Mouse (Mus musculus) forelimb bud, embryonic 11.5 days (tissue): ENCODE data around the gene Sap30bp.
A peak's percentile ranks its signal among the peaks of the same experiment; 100 is the strongest.

Experiments used
- DNase-seq: peaks from one replicate; pipeline ENCODE4 v3.0.0-alpha.2; 2012; ENCODE audit warnings: low read depth, low spot score

Gene Sap30bp

DNA sequence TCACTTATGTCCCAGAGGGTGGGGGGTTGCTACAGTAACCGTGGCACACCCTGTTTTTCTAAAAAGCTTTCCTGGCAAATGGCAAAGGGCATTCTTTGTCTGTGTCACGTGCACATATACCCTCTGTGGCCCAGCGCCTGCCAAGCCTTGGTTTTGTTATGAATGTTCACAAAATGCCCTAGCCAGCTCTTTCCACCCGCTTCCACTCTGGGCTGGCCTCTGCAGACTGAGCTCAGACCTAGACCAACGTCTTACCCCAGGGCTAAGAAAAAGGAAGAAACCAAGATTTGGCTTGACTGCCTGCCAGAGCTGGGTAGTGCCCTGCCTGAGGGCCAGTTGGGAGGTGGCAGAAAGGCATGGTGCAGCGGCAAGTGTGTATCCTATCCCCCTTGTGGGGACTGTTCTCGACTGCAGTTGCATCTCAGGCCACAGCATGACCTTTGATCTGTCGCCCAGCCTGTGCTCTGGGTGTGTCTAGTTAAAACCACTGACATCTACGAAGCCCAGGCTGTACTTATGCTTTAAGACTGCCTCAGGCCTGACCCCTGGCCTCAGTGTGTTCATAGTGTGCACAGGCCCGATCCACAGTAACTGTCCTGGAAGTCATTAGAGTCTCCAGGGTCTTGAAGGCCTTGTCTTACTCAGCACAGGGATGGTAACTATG is 22.2 kb downstream of the Sap30bp start:
- no peak for DNase-seq

DNA sequence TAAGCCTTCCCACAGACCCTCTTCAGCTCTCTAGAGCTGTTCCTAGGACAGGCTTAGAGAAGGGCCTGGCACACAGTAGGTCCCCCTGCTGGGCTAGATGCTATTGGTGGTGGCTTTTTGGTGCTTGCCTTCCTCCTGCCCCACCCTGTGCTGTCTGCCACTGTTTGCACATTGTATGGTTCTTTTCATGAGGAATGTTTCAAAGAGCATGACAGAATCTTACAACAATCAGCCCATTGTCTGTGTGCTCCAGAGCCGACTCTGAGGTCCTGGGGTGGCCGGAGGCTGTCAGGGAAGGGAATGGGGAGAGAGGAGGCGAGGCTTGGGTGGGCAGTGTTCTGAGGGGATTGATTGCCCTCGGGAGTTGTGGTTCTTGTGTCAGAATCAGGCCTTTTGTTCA is 23.4 kb downstream of the Sap30bp start:
- DNase-seq: peak; percentile 29

DNA sequence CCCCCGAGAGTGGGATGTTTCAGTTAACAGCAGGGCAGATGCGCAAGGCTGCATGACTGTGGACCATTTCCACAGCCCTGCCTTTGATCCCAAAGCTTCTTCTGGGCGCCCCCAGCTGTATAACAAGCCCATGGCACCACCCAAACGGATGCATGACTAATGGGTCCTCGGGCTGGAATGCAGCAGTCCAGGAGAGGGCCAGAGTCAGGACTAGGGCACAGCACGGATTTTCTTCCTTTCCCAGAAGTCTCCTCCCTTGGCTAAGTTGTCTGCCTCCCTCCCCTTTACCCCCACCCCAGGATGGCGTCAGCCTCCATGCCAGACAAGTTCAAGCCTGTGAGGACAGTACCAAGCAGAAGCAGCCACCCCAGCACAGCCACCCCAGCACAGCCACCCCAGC is 24.9 kb downstream of the Sap30bp start:
- DNase-seq: no peak

DNA sequence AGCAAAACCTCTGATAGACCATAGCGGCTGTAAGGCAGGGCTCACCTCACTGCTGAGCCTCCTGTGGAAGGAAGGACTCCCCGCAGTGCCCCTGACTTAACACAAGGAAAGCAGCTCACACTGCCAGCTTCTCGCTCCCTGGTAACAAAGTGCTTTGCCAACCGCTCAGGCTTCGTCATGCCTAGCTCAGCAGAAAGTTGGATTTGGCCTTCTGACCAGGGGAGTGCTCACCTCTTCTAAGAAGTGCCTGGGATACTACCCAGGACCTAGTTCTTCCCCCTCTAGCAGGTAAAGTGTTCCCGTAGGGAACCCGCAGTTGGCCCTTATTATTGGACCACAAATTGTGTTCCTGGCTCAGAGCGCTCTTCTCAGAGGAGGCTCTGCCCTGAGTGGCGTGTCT is 25.9 kb downstream of the Sap30bp start:
- DNase-seq: no peak

DNA sequence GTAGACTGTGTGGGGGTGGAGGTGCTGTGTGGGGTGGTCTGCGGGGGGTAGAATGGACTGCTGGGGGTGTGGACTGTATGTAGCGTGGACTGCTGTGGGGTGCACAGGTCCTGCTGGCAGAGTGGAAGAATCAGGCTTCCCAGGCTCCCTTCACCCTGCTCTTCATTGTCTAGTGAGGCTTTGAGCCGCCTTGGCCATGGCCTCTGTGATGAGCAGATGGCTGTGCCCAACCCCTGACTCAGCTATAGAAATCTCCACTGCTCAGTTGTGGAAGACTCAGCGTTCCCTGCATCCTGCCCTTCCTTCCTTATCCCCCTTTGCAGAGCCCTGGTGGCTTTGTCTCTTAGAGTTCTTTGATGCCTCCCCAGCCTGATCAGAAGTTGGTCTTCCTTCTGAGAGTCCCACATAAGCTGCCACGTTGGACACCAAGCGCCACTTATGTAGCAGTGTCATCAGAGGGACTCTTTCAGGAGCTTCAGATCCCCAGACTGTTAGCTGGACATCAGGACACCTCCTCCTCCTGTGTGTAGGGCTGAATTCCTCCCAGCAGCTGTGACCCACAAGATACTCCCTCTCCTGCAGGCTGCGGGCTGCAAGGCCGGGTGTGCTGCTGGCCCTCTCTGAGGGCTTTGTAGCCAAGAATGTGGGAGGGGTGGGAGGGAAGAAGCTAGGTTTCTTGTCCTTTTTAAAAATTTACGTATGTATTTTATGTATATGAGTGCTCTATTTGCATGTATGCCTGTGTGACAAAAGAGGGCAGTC is 29.8 kb downstream of the Sap30bp start:
- no peak for DNase-seq

DNA sequence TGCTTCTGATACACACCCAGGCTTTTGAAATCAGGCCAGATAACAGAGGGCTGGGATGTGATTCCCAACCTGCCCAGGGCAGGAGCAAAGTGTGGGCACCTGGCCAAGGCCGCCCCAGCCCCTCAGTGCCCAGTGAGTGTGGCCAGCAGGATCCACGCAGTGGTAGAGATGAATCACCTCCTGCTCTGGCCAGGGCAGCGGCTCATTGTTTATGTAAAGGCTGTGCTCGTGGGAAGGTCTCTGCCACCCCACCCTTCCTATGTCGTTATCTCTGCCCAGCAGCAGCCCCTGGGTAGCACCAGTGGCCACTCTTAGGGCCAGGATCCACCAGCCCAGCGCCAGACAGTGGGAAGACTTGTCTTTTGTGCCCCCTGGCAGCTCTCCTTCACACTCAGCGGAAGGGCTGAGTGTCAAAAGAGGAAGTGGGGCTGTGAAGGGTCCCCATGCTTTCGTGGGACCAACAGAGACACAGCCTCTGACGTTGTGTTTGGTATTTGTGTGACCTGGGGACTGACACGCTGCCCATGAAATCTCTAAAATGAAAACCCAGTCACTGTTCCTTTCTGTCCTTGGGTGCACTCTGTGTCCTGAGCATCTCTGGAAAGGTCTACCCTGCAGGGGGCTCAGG is 32.0 kb downstream of the Sap30bp start:
- no peak for DNase-seq

DNA sequence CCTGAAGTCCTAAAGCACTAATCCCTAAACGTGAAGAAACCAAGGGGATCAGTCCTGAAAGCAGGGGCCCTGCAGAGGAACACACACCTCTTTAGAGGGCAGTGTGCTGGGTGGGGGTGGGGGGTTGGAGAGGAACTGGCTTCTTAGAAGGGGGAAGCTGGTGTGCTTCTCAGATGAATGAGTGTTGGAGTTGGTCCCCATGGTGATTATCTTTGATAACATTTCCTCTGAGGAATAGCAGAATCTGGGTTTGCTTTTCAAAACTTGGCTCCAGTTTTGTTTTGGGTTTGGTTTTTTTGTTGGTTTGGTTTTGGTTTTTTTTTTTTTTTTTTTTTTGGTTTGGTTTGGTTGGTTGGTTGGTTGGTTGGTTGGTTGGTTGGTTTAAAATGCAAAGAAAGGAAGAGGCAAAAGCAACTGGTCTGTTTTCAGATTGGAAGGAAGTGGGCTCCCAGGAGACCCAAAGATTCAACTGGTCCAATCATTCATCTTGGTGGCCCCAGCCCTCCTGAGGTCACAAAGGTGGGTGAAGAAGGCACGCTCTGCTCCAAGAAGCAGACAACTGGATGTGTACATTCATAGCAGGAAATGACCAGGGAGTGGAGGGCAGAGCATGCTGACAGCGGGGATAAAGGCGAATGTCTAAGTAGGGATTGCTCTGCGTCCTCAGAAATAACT is 35.8 kb downstream of the Sap30bp start:
- no peak for DNase-seq

DNA sequence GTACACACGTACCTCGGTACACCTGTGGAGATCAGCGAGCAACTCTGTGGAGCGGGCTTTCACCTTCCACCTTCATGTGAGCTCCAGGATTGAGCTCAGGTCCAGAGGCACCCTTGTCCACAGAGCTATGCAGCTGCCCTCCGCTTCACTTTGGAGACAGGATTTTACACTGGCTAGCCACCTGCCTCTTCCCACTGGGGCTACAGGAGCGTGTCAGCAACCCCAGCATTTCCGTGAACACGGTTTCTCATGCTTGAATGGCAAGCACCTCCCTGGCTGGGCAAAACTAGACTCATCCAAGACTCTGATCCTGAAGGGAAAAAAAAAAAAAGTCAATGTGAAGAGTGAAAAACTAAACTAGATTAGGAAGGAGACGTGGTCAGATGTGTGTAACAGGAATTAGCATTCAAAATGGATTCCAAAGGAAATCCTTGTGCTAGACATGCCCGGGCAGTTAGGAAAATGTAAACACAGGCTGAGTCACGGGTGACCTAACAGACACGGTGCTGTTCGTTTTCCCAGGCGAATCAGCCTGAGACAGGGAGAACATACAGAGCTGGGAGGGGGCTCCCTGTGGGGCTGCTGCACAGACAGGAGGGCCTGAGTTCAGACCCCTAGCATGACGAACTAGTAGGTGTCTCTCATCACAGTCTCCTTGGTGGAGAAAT is 37.1 kb downstream of the Sap30bp start:
- no peak for DNase-seq

DNA sequence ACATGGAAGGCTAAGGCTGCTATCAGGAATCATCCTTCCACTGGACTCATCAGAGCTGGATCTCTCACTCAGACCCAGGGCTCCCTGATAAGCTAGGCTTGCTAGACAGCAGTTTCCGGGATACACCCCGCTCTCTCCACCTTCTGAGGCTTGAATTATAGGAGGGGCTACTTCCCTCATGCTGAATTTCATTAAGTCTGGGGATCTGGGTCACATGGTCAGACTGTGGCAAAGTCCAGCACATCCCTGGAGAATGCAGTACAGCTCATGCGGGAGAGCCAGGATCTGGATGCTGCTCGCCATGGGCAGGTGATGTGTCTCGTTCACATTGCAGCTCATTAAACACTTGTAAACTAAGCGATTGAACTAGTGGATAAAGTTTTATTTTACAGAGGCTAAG is 37.9 kb downstream of the Sap30bp start:
- no peak for DNase-seq

DNA sequence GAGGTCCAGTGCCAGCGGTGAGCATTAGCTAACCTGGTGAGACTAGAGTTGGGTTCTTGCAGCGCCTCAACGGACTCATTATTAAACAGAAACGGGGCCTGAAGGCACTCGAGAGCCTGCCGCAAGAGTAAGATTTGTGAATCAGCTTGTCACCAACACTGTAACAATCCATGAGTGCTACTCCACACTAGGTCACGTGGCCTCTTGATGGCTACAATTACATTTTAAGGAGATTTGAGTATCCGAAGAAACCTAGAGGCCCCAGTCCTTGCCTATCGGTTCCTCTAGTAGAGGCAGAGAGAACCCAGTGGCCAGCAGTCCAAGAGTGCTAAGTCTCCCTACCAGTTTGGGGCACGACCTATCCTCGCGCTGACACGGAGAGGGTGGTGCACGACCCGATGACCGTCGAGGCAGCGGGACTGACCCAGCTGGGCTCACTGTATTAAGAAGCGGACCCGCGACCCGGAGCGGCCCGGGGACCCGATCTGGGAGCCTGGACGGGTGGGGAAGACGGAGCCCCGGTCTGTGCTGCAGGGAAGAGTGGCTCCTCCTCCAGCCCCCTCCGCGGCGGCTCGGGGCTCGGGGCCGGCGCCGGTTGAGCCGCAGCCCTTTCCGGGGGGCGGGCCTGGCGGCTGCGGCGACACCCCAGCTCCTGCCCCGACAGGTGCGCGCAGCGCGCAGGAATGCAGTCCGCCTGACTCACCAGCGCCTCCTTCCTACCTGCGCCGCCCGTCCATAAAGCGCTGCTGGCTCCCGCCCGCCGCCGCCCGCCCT is 41.4 kb downstream of the Sap30bp start, which contains the start of gene Itgb4:
Itgb4 (plus strand) TSS at position 401 of the 774 bp plus-strand sequence.
- DNase-seq: no peak

DNA sequence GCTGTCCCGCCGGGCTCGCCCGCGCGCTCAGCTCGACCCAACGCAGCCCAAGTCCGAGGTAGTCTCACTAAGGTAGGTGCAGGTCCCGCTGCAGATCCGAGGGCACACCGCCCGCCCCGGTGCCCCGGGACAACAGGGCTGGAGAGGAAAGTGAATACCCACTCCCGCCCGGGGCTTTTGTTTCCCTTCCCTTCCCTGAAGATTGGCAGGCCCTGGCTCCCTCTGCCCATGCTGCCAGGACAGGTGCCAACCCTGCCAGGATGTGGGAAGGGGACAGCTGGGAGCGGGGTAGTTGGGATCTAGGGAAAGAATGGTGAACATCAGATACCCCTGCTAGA is 42.0 kb downstream of the Sap30bp start:
- DNase-seq: no peak

DNA sequence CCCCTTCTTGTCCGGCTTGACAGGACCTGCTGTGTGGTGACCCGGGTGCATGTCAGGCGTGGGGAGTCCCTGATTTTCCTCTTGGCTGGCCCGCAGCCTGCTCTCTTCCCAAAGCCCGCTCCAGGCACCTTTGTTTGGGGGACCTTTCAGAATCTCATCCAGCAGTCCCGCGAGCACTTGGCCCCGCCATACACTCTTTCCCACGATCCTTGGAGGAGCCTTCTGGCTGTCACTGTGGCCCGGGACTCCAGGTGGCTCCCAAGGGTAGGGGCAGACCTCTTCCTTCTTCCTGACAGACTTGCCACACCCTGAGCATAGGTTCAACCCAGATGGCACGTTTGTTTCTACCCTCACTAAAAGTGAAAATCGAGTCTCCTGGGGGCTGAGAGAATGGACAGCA is 42.5 kb downstream of the Sap30bp start:
- no peak for DNase-seq

DNA sequence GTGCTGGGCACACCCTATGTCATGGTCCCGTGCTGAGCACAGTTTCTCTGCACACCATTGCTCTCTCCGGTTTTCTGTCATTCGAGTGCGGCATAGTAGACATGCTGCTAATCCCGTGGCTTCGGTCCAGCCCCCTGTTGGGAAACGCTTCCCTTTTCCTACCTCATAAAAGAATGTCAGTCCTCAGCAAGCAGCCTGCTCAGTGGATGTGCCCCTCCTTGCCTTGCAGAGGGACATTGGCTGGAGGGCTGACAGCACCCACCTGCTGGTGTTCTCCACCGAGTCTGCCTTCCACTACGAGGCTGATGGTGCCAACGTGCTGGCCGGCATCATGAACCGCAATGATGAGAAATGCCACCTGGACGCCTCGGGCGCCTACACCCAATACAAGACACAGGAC is 49.4 kb downstream of the Sap30bp start:
- DNase-seq: no peak

DNA sequence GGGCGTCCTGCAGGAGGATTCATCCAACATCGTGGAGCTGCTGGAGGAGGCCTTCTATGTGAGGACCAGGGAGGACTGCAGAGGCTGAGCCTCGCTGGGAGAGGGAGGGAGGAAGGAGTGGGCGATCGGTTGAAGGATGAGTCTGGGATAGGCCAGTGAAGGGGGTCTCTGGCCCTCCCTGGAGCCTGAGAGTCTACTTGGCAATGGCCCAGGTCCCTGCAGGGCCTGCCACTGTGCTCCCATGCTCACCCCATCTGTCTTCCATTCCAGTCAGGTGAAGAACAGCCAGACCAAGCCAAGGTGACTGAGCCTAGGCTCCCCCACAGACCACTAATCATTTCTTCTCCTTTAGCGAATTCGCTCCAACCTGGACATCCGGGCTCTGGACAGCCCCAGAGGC is 50.2 kb downstream of the Sap30bp start:
- no peak for DNase-seq

DNA sequence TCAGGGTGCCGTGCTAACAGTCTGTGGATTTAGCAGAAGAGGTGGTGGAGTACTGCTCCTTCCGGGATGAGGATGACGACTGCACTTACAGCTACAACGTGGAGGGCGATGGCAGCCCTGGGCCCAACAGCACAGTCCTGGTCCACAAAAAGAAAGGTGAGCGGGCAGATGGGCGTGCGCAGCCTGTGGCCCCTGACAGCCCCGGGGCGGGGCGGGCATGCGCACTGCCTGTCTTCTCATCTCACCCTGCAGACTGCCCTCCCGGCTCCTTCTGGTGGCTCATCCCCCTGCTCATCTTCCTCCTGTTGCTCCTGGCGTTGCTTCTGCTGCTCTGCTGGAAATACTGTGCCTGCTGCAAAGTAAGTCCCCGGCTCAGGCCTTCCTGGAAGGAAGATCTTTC is 56.6 kb downstream of the Sap30bp start:
- no peak for DNase-seq

DNA sequence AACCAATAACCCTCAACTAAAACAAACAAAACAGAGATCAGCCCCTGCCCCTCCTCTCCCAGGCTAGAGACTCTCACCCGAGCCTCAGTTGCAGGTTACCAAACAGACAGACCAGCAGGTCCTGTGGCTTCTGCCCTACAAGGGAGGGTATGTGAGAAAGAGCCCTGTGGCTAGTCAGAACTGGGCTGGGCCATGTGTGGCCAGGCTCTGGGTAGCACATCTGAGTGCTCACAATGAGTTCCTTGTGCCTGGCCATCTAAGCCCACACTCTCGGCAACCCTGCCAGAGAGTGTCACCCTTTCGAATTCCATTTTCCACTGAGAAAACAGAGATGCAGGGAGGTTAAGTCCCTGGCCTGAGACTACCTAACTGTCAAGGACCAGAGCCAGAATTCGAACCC is 59.0 kb downstream of the Sap30bp start:
- no peak for DNase-seq

DNA sequence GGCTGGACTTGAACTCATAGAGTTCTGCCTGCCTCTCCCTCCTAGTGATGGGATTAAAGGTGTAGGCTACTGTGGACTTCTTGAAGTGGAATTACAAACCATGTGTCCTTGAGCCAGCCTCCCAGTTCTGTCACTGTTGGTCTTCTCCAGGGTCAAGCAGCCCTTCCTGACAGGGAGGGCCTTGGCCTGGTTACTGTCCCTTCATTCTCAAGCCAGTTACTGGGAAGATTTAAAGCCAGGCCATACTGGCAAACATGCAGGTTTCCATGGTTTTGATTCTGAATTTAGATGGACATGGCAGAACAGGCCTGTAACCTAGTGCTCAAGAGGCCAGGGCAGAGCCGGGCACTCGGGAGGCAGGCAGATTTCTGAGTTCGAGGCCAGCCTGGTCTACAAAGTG is 62.2 kb downstream of the Sap30bp start:
- no peak for DNase-seq

DNA sequence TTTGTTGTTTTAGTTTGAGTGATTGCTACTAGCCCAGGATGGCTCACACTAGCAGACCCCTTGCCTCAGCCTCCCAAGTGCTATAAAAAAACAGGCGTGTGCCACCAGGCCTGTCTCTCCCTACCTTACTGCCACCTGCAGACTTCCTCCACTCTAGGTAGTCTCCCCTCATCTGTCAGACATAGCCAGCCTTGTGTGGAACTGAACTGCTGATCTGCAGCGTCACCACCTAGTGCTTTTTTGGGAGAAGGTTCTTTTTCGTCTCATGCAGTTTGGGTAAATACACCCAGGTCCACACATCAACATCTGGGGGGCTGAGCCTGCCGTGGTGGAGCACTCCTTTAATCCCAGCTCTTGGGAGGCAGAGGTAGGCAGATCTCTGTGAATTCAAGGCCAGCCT is 64.0 kb downstream of the Sap30bp start:
- DNase-seq: no peak

DNA sequence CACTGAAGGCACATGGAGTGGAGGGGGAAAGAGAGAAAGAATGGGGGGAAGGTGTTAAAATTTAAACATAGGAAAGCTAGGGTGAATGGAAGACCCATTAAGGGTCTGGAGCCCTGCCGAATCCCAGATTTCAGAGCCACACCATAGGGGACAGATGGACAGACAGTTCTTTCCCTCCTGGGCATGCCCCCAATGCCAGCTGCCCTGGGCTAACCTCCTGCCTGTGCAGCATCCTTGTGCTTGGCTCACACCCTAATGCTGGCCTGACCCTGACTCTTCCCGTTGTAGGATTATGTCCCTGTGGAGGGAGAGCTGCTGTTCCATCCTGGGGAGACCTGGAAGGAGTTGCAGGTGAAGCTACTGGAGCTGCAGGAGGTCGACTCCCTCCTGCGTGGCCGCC is 64.6 kb downstream of the Sap30bp start:
- no peak for DNase-seq

DNA sequence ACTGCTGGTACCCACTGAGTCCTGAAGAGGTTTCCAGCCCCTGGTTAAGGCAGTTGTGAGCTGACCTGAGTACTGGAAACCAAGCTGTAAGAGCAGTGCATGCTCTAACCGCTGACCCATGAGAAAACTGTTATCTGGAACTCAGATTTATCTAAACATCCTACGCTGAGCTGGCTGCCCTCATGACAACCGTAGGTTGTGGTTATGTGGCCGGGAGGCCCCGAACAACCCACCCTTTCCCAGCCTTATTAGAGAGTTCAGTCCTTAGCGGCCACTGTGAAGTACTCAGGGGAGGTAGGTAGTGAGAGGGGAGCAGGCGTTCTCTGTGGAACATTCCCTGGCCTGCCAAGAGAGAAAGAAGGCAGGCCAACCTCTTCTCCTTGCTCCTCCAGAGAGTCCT is 65.9 kb downstream of the Sap30bp start:
- DNase-seq: no peak

DNA sequence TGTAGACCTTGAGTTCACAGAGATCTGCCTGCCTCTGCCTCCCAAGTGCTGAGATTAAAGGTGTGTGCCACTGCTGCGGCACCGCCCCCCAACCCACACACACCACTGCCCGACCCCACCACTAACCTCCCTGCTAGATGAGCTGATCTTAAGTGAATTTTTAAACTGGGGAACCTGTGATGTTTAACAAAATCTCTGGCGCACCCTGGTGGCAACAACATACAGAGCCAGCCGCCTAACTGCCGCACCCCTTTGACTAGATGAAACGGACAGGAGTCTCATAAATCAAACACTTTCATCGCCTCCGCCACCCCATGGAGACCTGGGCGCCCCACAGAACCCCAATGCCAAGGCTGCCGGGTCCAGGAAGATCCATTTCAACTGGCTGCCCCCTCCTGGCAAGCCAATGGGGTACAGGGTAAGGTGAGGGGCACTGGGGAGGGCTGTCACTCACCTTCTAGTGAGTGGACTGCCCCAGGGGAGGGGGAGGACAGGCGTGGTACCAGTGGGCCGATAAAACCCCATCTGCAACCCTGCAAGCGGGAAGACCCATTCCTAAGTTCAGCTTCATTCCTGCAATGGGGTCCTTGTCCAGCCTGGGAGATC is 66.6 kb downstream of the Sap30bp start:
- DNase-seq: peak; percentile 49
